Mouse (Mus musculus): Measurements from ENCODE around the gene Gng3. TPM values are rescaled to one million over a fixed set of nuclear protein-coding genes. Genes with fewer than 3 reads are reported as not detected.
"Not testable (repeated sequence)": the region's sequence is repeated elsewhere in the genome, so short reads cannot be mapped to it uniquely, and the experiment has no call there.

Gene Gng3
- polyA plus RNA-seq, 1 experiment from 2014 or later, result 3.0 TPM

DNA sequence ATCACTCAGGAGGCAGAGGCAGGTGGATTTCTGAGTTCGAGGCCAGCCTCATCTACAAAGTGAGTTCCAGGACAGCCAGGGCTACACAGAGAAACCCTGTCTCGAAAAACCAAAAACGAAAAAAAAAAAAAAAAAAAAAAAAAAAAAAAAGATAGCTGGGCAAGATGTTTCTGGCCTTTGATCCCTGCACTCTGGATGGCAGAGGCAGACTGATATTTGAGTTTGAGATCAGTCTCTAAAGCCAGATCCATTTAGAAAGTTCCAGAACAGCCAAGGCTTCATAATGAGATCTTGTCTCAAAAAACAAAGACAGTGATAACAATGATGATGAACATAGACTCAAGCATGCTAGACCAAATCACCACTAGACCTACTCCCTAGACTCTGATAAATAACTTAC lies 31.4 kb upstream of the Gng3 start:
- ATAC-seq (ENCODE audit: insufficient number of reproducible peaks, low FRiP score, low TSS enrichment, low read depth); H3K27ac ChIP-seq: not testable (repeated sequence)

DNA sequence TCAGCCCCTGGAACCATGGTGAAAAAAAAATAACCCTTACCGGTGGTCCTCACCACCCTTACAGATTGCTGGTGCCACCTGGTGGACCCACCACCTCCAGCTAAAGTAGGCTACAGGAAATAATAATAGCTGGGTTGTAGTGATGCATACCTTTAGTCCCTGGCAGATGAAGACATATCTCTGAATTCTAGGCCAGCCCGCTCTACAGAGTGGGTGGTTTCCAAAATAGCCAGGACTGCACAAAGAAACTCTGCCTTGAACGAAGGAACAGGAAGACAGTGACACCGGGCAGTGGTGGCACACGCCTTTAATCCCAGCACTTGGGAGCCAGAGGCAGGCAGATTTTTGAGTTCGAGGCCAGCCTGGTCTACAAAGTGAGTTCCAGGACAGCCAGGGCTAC lies 25.3 kb upstream of the Gng3 start:
- no peak overlapping the region for H3K4me3 ChIP-seq
- H3K4me1 ChIP-seq, result no peaks in the 10 kb centered on the region
- H3K27ac ChIP-seq, result no peak overlapping the region
- no peaks in the 10 kb centered on the region for H3K36me3 ChIP-seq
- H3K4me2 ChIP-seq, result no peak overlapping the region
- H3K9ac ChIP-seq, result no peak overlapping the region
- H3K27me3 ChIP-seq, result no peaks in the 10 kb centered on the region
- no peaks in the 10 kb centered on the region for H3K9me3 ChIP-seq
- no peak for ATAC-seq (ENCODE audit: insufficient number of reproducible peaks, low FRiP score, low TSS enrichment, low read depth)
- WGBS, result 83% methylated on average over 6 of the region's 6 CpGs

More for the DNA sequence above, 31.4 kb upstream of the Gng3 start:
- H3K27me3 ChIP-seq, H3K4me3 ChIP-seq, H3K9me3 ChIP-seq, H3K9ac ChIP-seq: not testable (repeated sequence)
- Histone ChIP-seq H3K4me2 (peak overlapping the region; percentile 83; the same call in 1 of the 2 replicates), H3K4me1 (peaks cover 10% of the 10 kb centered on the region), H3K36me3 (peaks cover 24% of the 10 kb centered on the region)
- WGBS, result 80% methylated on average over 3 of the region's 3 CpGs

DNA sequence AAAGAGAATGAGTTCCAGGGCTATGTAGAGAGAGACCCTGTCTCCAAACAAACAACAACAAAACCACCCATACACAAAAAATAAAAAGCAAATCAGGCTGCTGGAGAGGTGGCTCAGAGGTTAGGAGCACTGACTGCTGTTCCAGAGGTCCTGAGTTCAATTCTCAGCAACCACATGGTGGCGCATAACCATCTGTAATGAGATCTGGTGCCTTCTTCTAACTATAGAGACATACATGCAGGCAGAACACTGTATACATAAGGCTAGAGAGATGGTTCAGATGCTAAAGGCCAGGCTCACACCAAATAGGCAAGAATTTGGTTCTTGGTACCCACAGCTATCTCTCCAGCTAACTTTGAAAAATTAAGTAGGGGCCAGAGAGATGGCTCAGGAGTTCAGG lies 20.0 kb upstream of the Gng3 start:
- Histone ChIP-seq H3K4me3 (no peak overlapping the region), H3K36me3 (no peaks in the 10 kb centered on the region), H3K9ac (no peak overlapping the region), H3K27me3 (no peaks in the 10 kb centered on the region), H3K4me2 (no peak overlapping the region), H3K9me3 (no peaks in the 10 kb centered on the region), H3K4me1 (no peaks in the 10 kb centered on the region), H3K27ac (no peak overlapping the region)
- ATAC-seq (ENCODE audit: insufficient number of reproducible peaks, low FRiP score, low TSS enrichment, low read depth), result no peak
- 26% methylated on average over 1 of the region's 1 CpGs for WGBS

DNA sequence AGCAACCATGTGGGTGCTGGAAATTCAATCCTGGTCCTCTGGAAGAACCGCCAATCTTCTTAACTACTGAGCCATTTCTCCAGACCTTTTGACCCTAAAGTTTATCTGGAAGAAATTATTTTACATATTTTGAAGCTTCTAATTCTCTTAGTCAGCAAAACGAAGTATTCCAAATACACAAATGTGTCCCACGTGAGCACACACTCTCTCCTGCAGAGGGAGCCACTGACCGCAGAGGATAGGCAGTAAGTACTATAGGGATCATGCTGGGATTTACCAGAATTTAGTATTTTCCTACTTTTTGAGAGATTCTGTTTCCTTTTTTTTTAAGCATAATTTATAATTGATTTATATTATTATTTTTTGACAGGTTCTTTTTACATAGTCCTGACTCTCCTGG lies 18.7 kb upstream of the Gng3 start:
- Histone ChIP-seq H3K9ac (no peak overlapping the region), H3K4me2 (no peak overlapping the region), H3K27ac (no peak overlapping the region), H3K4me3 (no peak overlapping the region), H3K36me3 (no peaks in the 10 kb centered on the region), H3K9me3 (no peaks in the 10 kb centered on the region), H3K27me3 (no peaks in the 10 kb centered on the region), H3K4me1 (no peaks in the 10 kb centered on the region)
- WGBS, result 38% methylated on average over 4 of the region's 4 CpGs
- ATAC-seq (ENCODE audit: insufficient number of reproducible peaks, low FRiP score, low TSS enrichment, low read depth), result no peak

DNA sequence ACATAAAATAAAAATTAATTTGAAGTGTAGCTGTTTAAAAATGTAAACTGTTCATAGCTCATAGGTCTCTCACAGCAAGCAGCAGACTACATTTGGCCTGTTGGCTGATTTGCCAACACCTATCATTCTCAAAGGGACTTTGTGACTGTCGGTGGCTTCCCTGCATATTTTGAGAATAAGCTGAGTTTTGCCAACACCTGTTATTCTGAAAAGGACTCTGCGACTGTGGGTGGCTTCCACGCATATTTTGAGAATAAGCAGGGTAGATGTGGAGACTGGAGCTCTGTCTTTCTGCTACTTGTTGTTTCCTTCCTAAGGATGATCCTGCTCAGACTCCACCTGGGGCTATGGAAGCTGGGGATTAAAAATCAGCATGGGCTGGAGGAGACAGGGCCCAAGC lies 14.1 kb upstream of the Gng3 start:
- ATAC-seq (ENCODE audit: insufficient number of reproducible peaks, low FRiP score, low TSS enrichment, low read depth), result no peak
- Histone ChIP-seq H3K36me3 (peaks cover 6% of the 10 kb centered on the region; the same call in 1 of the 2 replicates), H3K27me3 (no peaks in the 10 kb centered on the region), H3K9me3 (no peaks in the 10 kb centered on the region), H3K9ac (no peak overlapping the region), H3K4me3 (no peak overlapping the region), H3K4me1 (peaks cover 16% of the 10 kb centered on the region), H3K4me2 (no peak overlapping the region), H3K27ac (no peak overlapping the region)
- WGBS, result 83% methylated on average over 3 of the region's 3 CpGs

DNA sequence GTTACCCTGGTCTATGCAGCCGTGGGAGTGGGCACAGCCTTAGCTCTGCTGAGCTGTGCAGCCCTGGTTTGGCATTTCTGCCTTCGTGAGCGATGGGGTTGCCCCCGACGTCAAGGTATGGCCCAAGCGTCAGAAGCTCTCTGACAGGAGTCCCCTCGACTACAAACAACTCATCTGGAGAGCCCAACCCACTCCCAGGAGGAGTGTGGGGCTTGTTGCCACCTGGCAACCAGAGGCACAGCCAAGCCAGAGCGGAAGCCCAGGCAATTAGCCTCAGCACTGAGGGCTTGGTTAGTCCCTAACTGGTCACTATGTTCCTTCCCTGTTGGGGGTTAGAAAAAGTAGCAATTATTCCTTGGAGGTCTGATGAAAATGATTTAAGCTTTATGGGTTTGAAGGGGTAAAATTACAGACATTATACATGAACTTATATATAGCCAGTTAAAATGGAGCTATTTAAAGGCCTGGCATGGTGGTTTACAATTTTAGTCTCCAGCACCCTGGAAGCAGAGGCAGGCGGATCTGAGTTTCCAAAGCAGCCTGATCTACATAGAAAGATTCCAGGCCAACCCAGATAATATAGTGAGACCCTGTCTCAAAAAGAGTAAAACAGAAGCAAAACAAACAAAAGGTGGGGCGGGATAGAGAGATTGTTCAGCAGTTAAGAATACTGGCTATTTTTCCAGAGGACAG lies 13.4 kb upstream of the Gng3 start:
- Histone ChIP-seq H3K4me2 (no peak overlapping the region), H3K9me3 (no peaks in the 10 kb centered on the region), H3K36me3 (peaks cover 12% of the 10 kb centered on the region), H3K27ac (no peak overlapping the region), H3K9ac (no peak overlapping the region), H3K4me1 (peaks cover 16% of the 10 kb centered on the region), H3K27me3 (no peaks in the 10 kb centered on the region), H3K4me3 (no peak overlapping the region)
- ATAC-seq (ENCODE audit: insufficient number of reproducible peaks, low FRiP score, low TSS enrichment, low read depth), result no peak
- 43% methylated on average over 10 of the region's 10 CpGs for WGBS

DNA sequence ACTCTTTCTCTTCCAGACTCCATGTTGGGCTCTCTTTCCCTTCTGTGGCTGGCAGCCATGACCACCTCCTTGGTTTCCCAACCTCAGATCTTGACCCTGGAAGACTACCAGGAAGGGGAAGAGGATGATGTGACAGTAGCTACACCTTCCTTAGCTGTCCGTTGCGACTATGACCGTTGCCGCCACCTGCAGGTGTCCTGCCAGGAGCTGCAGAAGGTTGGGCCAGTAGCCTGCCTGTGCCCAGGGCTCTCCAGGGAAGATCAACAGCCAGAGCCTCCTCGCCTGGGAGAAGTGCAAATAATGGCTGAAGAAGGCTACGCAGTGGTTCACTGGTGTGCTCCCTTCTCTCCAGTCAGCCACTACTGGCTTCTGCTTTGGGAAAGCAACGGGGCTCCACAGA lies 12.6 kb upstream of the Gng3 start:
- no peak overlapping the region for H3K4me2 ChIP-seq
- no peak overlapping the region for H3K4me3 ChIP-seq
- H3K9me3 ChIP-seq, result no peaks in the 10 kb centered on the region
- H3K36me3 ChIP-seq, result peaks cover 19% of the 10 kb centered on the region
- 52% methylated on average over 7 of the region's 7 CpGs for WGBS
- no peak overlapping the region for H3K27ac ChIP-seq
- no peak for ATAC-seq (ENCODE audit: insufficient number of reproducible peaks, low FRiP score, low TSS enrichment, low read depth)
- no peak overlapping the region for H3K9ac ChIP-seq
- H3K27me3 ChIP-seq, result no peaks in the 10 kb centered on the region
- H3K4me1 ChIP-seq, result peaks cover 16% of the 10 kb centered on the region

DNA sequence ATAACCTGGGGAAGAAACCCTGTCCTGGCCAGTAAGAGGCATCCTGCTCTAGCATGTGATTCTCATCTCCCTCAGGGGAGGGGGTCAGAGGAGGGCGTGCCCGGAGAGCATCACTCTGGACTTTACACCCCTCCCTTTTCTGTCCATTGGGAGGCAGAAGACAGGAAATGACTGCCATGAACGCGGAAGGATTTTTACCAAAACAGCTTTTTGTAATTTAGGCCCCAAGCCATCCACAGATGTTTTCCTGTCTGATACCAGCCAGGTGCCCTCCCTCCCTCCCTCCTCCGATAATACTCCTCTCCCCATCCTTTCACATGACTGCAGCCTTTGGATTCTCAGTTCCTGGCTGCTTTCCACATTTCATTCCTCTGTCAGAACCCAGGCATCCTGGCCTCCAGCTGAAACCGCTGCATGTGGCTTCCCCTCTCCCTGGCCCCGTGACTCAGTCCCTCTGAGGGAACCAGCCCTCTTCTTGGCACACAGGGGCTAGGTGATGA lies 11.5 kb upstream of the Gng3 start, which contains the start of gene Lrrn4cl:
Gene Lrrn4cl (plus strand): TSS at position 367 of the 500 bp plus-strand sequence.
- Histone ChIP-seq H3K27ac (peak within 1 kb of the TSS; percentile 65), H3K4me2 (no peak within 1 kb of the TSS), H3K4me3 (no peak within 1 kb of the TSS), H3K9ac (no peak within 1 kb of the TSS), H3K36me3 (peaks cover 31% of the 10 kb centered on the region), H3K4me1 (peaks cover 16% of the 10 kb centered on the region), H3K27me3 (no peaks in the 10 kb centered on the region), H3K9me3 (no peaks in the 10 kb centered on the region)
- ATAC-seq (ENCODE audit: insufficient number of reproducible peaks, low FRiP score, low TSS enrichment, low read depth), result peak; percentile 49; the same call in 1 of the 2 replicates
- WGBS, result 8% methylated on average over 7 of the region's 7 CpGs

DNA sequence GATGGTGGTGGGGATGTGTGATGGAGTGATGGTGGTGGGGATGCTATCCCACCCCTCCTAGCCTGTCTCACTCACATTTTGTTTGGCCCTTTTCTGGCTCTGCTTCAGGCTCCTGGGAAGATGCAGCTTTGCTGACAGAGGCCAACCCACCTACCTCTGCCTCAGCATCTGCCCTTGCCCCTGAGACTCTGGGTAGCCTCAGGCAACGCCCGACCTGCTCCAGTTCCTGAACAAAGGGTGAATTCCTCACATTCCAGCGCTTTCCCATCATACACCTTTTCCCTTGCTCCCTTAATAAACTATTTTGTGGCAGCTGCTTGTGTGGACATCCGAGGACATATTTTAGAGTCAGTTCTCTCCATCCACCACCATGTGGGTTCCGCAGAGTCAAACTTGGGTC lies 9.4 kb upstream of the Gng3 start:
- H3K9me3 ChIP-seq, result no peaks in the 10 kb centered on the region
- no peak overlapping the region for H3K4me3 ChIP-seq
- no peak overlapping the region for H3K27ac ChIP-seq
- H3K27me3 ChIP-seq, result no peaks in the 10 kb centered on the region
- ATAC-seq (ENCODE audit: insufficient number of reproducible peaks, low FRiP score, low TSS enrichment, low read depth), result no peak
- peaks cover 16% of the 10 kb centered on the region for H3K4me1 ChIP-seq
- no peak overlapping the region for H3K4me2 ChIP-seq
- 75% methylated on average over 5 of the region's 5 CpGs for WGBS
- no peak overlapping the region for H3K9ac ChIP-seq
- H3K36me3 ChIP-seq, result peaks cover 34% of the 10 kb centered on the region

DNA sequence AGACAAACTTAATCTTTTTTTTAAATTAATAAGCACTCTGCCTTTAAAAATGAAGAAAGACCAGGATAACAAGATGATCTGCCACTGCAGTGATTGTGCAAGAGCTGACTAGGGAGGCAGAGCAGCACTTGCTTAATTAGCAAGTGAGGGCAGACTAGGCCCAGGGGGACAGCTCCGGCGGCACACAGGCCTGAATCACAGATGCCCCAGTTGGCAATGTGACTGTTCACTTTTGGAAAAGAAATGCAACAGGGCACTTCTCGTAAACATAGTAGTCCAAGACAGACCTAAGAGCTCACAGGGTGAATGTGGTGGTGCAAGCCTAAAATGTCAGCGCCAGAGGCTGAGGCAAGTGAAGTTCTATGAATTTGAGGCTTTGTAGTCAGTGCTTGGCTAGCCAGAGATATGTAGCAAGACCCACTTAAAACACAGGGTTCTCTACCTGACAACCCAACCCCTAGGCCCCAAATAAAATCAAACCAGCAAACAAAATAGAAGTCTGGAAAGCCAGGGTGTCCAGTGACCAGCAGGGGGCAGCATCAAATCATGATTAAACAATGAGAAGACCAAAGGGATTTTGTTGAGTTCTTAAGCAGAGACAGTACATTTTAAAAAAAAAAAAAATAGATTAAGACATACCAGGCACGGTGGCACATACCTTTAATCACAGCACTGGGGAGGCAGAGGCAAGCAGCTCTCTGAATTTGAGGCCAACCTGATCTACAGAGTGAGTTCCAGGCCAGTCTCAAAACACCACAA lies 5.6 kb upstream of the Gng3 start:
- ATAC-seq (ENCODE audit: insufficient number of reproducible peaks, low FRiP score, low TSS enrichment, low read depth), result no peak
- Histone ChIP-seq H3K27ac (peak overlapping the region; percentile 35; the same call in 1 of the 2 replicates), H3K27me3 (no peaks in the 10 kb centered on the region), H3K4me2 (no peak overlapping the region), H3K9me3 (no peaks in the 10 kb centered on the region), H3K36me3 (peaks cover 46% of the 10 kb centered on the region), H3K4me1 (peaks cover 17% of the 10 kb centered on the region), H3K9ac (no peak overlapping the region), H3K4me3 (no peak overlapping the region)
- 55% methylated on average over 5 of the region's 5 CpGs for WGBS

DNA sequence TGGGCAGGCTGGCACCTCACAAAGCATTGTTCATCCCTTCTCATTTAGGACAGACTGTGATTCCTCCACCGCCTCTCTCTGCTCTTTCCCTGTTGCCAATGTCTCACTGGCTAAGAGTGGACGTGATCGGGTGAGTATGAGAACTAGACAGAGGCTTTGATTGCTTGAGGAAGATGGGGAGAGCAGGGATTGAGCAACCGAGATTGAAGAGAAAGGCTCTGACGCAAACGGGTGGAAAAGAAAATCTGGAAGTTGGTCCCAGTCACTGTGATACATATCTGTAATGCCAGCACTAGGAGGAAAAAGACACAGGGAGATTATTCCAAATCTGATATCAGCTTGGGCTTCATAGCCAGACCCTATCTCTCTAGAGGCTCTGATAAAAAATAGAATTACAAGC lies 4.0 kb upstream of the Gng3 start:
- Histone ChIP-seq H3K27ac (no peak overlapping the region), H3K36me3 (peaks cover 40% of the 10 kb centered on the region), H3K27me3 (no peaks in the 10 kb centered on the region), H3K4me3 (no peak overlapping the region), H3K4me2 (no peak overlapping the region), H3K4me1 (peaks cover 32% of the 10 kb centered on the region), H3K9me3 (no peaks in the 10 kb centered on the region), H3K9ac (no peak overlapping the region)
- WGBS, result 79% methylated on average over 6 of the region's 6 CpGs
- ATAC-seq (ENCODE audit: insufficient number of reproducible peaks, low FRiP score, low TSS enrichment, low read depth), result no peak

DNA sequence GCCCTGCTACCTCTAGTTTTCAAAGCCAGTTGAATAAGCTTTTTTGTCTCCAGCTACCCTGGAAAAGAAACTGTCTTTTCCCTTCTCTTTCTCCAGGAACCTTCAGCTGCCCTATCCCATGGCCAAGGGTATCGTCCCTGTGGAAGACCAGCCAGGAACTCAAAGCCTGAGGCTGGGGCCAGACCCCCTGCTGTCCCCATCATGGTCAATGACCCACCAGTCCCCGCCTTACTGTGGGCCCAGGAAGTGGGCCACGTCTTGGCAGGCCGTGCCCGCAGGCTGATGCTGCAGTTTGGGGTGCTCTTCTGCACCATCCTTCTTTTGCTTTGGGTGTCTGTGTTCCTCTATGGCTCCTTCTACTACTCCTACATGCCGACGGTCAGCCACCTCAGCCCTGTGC lies 2.0 kb upstream of the Gng3 start:
- H3K4me2 ChIP-seq, result peak overlapping the region; percentile 61
- no peak overlapping the region for H3K9ac ChIP-seq
- H3K4me3 ChIP-seq, result peak overlapping the region; percentile 43
- H3K27ac ChIP-seq, result no peak overlapping the region
- 87% methylated on average over 7 of the region's 7 CpGs for WGBS
- H3K9me3 ChIP-seq, result no peaks in the 10 kb centered on the region
- H3K27me3 ChIP-seq, result no peaks in the 10 kb centered on the region
- ATAC-seq (ENCODE audit: insufficient number of reproducible peaks, low FRiP score, low TSS enrichment, low read depth), result no peak
- H3K36me3 ChIP-seq, result peaks cover 21% of the 10 kb centered on the region
- H3K4me1 ChIP-seq, result peaks cover 32% of the 10 kb centered on the region

Data from limb, embryonic 15.5 days (tissue).